Mouse (Mus musculus): Measurements from ENCODE around the gene Nrde2. TPM values are rescaled to one million over a fixed set of nuclear protein-coding genes. Genes with fewer than 3 reads are reported as not detected.

The Nrde2 gene
- total and polyA plus RNA-seq, 2 experiments: 4.5 to 8.1 TPM

DNA sequence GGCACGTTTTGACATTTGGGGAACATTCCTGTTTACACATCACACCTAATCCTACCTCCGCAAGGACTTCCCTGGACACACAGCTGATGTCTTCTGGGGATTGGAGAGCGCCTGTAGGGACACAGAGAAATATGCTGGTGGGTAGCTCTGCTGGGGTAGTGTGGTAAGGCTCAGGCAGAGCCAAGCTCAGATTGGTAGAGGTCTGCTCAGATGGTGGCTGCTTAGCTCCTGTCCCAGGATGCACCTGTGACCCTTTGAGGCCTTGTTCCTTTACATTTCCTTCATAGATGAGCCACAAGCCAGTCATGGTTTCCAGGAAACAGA is 58.8 kb downstream of the Nrde2 start:
- 62% methylated on average over 3 of the region's 3 CpGs for WGBS
- Histone ChIP-seq H3K9ac (ENCODE audit: low read depth, low read length) (no peak overlapping the region), H3K4me1 (ENCODE audit: control insufficient read depth, insufficient read depth, low read length) (no peaks in the 10 kb centered on the region), H3K36me3 (ENCODE audit: control insufficient read depth, insufficient read depth, low read length) (no peaks in the 10 kb centered on the region), H3K27ac (replicated peaks; ENCODE audit: insufficient read depth, low read depth, low read length) (no peak overlapping the region), H3K4me3 (ENCODE audit: insufficient read depth, low read depth, low read length) (no peak overlapping the region), H3K79me2 (ENCODE audit: control insufficient read depth, insufficient read depth, low read length) (no peaks in the 10 kb centered on the region), H3K27me3 (ENCODE audit: control insufficient read depth, insufficient read depth, low read length) (no peaks in the 10 kb centered on the region)
- no peak for DNase-seq (ENCODE audit: extremely low read depth, low read depth, low spot score)
- TF ChIP-seq POLR2A (IDR thresholded peaks at IDR 0.05; ENCODE audit: extremely low read depth, insufficient read depth, low read length) (no peak), CTCF (IDR thresholded peaks at IDR 0.05; ENCODE audit: low read depth, low read length) (no peak)

DNA sequence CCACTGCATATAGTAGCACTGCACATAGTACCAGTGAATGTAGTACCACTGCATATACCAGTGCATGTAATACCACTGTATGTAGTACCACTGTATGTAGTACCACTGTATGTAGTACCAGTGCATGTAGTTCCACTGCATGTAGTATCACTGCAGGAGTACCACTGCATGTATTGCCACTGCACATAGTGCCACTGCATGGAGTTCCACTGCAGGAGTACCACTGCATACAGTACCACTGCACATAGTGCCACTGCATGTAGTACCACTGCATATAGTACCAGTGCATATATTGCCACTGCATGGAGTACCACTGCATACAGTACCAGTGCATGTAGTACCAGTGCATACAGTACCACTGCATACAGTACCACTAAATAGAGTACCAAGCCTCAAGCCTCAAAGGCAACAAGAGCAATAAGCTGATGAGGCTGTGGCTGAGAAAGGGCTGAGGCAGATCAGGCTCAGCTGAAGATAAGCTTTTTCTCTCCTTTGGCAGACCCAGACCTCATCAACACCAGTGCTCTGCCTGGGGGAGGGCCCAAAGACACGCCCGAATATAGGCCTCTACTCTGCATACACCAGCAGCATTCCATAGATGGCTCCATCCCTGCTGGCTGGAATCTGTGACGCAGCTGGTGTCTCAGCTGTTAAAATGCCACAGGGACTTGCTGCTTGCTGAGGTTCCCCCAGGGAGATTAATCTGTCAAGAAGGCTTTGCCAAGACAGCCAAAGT is 59.3 kb downstream of the Nrde2 start:
- no peaks in the 10 kb centered on the region for H3K36me3 ChIP-seq (ENCODE audit: control insufficient read depth, insufficient read depth, low read length)
- H3K4me1 ChIP-seq (ENCODE audit: control insufficient read depth, insufficient read depth, low read length): no peaks in the 10 kb centered on the region
- H3K4me3 ChIP-seq (ENCODE audit: insufficient read depth, low read depth, low read length): no peak overlapping the region
- TF ChIP-seq CTCF (IDR thresholded peaks at IDR 0.05; ENCODE audit: low read depth, low read length) (no peak), POLR2A (IDR thresholded peaks at IDR 0.05; ENCODE audit: extremely low read depth, insufficient read depth, low read length) (no peak)
- no peaks in the 10 kb centered on the region for H3K27me3 ChIP-seq (ENCODE audit: control insufficient read depth, insufficient read depth, low read length)
- no peak overlapping the region for H3K9ac ChIP-seq (ENCODE audit: low read depth, low read length)
- H3K79me2 ChIP-seq (ENCODE audit: control insufficient read depth, insufficient read depth, low read length): no peaks in the 10 kb centered on the region
- WGBS: 66% methylated on average over 3 of the region's 3 CpGs
- DNase-seq (ENCODE audit: extremely low read depth, low read depth, low spot score): no peak
- H3K27ac ChIP-seq (replicated peaks; ENCODE audit: insufficient read depth, low read depth, low read length): no peak overlapping the region

DNA sequence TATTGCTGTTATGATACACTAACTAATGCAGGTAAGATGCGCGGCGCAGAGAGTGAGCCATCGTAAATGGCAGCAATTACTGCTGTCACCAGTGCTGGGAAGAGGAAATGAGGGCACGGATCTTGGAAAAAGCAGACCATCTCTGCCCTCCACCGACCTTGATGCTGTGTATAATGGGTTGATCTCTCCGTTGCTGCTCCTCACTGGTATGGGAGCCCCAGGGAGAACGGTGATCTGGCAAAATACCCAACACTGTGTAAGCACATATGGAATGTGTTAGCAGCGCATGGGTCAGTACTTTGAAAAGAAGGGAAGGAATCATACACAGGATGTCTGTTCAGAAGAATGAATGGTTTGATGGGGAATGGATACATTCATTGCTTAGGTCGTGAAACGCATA is 66.4 kb downstream of the Nrde2 start:
- Histone ChIP-seq H3K27ac (replicated peaks; ENCODE audit: insufficient read depth, low read depth, low read length) (no peak overlapping the region), H3K36me3 (ENCODE audit: control insufficient read depth, insufficient read depth, low read length) (no peaks in the 10 kb centered on the region), H3K79me2 (ENCODE audit: control insufficient read depth, insufficient read depth, low read length) (no peaks in the 10 kb centered on the region), H3K9ac (ENCODE audit: low read depth, low read length) (no peak overlapping the region), H3K4me3 (ENCODE audit: insufficient read depth, low read depth, low read length) (no peak overlapping the region), H3K4me1 (ENCODE audit: control insufficient read depth, insufficient read depth, low read length) (no peaks in the 10 kb centered on the region), H3K27me3 (ENCODE audit: control insufficient read depth, insufficient read depth, low read length) (no peaks in the 10 kb centered on the region)
- TF ChIP-seq CTCF (IDR thresholded peaks at IDR 0.05; ENCODE audit: low read depth, low read length) (no peak), POLR2A (IDR thresholded peaks at IDR 0.05; ENCODE audit: extremely low read depth, insufficient read depth, low read length) (no peak)
- 83% methylated on average over 11 of the region's 11 CpGs for WGBS
- DNase-seq (ENCODE audit: extremely low read depth, low read depth, low spot score): no peak

DNA sequence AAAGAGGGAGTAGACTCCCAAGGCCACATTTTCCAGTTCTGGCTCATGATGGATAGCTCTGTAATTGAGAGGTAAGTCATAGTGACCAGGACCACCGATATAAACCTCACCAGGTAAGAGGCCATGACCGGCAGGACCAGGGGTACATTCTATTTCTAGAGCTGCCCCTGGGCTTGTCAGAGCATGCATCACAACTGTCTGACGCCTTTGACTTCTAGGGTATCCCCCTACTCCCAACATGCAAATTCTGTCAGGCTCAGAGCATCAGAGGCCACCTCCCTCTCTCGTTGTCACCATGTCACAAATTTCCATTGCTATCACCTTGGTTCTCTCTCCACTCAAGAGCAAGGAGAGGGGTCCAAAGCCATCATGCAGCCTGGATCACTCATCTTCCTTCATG is 68.7 kb downstream of the Nrde2 start:
- Histone ChIP-seq H3K36me3 (ENCODE audit: control insufficient read depth, insufficient read depth, low read length) (no peaks in the 10 kb centered on the region), H3K27ac (replicated peaks; ENCODE audit: insufficient read depth, low read depth, low read length) (no peak overlapping the region), H3K4me1 (ENCODE audit: control insufficient read depth, insufficient read depth, low read length) (no peaks in the 10 kb centered on the region), H3K79me2 (ENCODE audit: control insufficient read depth, insufficient read depth, low read length) (no peaks in the 10 kb centered on the region), H3K27me3 (ENCODE audit: control insufficient read depth, insufficient read depth, low read length) (no peaks in the 10 kb centered on the region), H3K9ac (ENCODE audit: low read depth, low read length) (no peak overlapping the region), H3K4me3 (ENCODE audit: insufficient read depth, low read depth, low read length) (no peak overlapping the region)
- TF ChIP-seq CTCF (IDR thresholded peaks at IDR 0.05; ENCODE audit: low read depth, low read length) (no peak), POLR2A (IDR thresholded peaks at IDR 0.05; ENCODE audit: extremely low read depth, insufficient read depth, low read length) (no peak)
- WGBS: 81% methylated on average over 4 of the region's 4 CpGs
- DNase-seq (ENCODE audit: extremely low read depth, low read depth, low spot score): no peak

DNA sequence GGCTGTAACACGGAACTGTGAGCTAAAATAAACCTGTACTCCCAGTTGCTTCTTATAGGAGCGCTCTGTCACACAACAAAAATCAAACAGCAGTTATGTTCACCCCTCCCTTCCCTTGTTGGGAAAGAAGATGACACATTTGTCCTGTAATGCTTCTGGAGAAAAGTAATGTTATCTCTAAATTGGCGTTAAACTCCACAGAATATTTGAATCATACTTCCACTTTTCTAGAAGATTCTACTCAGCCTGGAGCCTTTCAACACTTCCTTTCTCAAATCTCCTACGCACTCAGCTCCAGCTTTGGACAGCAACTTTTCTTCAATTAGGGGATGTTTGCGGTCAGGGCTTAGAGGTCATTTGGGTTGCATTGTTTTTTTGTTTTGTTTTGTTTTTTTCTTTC is 70.2 kb downstream of the Nrde2 start:
- H3K27me3 ChIP-seq (ENCODE audit: control insufficient read depth, insufficient read depth, low read length): no peaks in the 10 kb centered on the region
- H3K79me2 ChIP-seq (ENCODE audit: control insufficient read depth, insufficient read depth, low read length): no peaks in the 10 kb centered on the region
- peak; percentile 39 for DNase-seq (ENCODE audit: extremely low read depth, low read depth, low spot score)
- no peaks in the 10 kb centered on the region for H3K4me1 ChIP-seq (ENCODE audit: control insufficient read depth, insufficient read depth, low read length)
- WGBS: 77% methylated on average over 5 of the region's 5 CpGs
- H3K27ac ChIP-seq (replicated peaks; ENCODE audit: insufficient read depth, low read depth, low read length): no peak overlapping the region
- no peaks in the 10 kb centered on the region for H3K36me3 ChIP-seq (ENCODE audit: control insufficient read depth, insufficient read depth, low read length)
- no peak overlapping the region for H3K9ac ChIP-seq (ENCODE audit: low read depth, low read length)
- no peak for TF ChIP-seq CTCF (IDR thresholded peaks at IDR 0.05; ENCODE audit: low read depth, low read length)
- TF ChIP-seq POLR2A (IDR thresholded peaks at IDR 0.05; ENCODE audit: extremely low read depth, insufficient read depth, low read length): no peak
- H3K4me3 ChIP-seq (ENCODE audit: insufficient read depth, low read depth, low read length): no peak overlapping the region

DNA sequence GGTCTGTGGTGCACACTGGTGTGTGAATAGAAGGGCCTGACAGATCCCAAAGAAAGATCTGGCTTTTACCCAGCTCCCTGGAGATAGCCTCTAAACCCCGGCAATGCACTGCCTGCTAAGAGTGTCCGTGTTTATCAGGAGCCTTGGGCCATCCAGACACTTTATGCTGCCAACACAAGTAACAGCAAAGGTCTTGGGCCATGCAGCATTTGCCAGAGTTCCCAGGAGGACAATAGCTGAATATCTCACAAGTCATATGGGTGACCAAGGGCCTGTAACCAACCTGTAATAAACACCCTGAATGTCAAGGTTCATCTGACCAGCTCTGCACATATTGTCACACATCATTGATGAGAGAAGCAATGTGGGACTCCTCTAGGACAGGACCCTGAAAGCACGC is 71.4 kb downstream of the Nrde2 start:
- 82% methylated on average over 3 of the region's 3 CpGs for WGBS

More for the DNA sequence above, 71.4 kb downstream of the Nrde2 start:
- no peak overlapping the region for H3K9ac ChIP-seq (ENCODE audit: low read depth, low read length)
- TF ChIP-seq POLR2A (IDR thresholded peaks at IDR 0.05; ENCODE audit: extremely low read depth, insufficient read depth, low read length): no peak
- no peak for TF ChIP-seq CTCF (IDR thresholded peaks at IDR 0.05; ENCODE audit: low read depth, low read length)
- H3K4me3 ChIP-seq (ENCODE audit: insufficient read depth, low read depth, low read length): no peak overlapping the region
- no peaks in the 10 kb centered on the region for H3K4me1 ChIP-seq (ENCODE audit: control insufficient read depth, insufficient read depth, low read length)
- H3K36me3 ChIP-seq (ENCODE audit: control insufficient read depth, insufficient read depth, low read length): no peaks in the 10 kb centered on the region
- no peaks in the 10 kb centered on the region for H3K79me2 ChIP-seq (ENCODE audit: control insufficient read depth, insufficient read depth, low read length)
- DNase-seq (ENCODE audit: extremely low read depth, low read depth, low spot score): no peak
- H3K27me3 ChIP-seq (ENCODE audit: control insufficient read depth, insufficient read depth, low read length): no peaks in the 10 kb centered on the region
- H3K27ac ChIP-seq (replicated peaks; ENCODE audit: insufficient read depth, low read depth, low read length): no peak overlapping the region
